Mouse (Mus musculus): ENCODE results near the gene Cntn1.
A peak's percentile ranks its signal among the peaks of the same experiment; 100 is the strongest.

The Cntn1 gene

DNA sequence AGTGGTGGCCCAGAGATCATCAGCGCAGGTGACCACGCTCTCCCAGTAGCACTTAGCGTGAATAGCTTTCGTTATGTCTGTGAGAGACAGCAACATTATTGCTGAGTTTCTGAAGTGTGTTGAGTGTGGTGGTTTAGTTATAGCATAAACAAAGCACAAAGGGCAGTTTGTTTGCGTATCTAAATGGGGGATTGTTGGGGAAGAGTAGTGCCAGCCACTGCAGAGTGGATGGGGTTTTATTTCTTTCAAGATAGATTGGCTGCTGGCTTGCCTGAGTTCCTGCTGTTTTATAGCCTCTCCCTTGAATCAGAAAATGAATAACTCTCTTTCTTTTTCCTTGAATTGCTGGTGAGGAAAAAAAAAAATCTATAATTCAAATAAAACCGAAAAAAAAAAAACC, 86.1 kb downstream of the Cntn1 start:
- DNase-seq (ENCODE audit: low spot score) = no peak

DNA sequence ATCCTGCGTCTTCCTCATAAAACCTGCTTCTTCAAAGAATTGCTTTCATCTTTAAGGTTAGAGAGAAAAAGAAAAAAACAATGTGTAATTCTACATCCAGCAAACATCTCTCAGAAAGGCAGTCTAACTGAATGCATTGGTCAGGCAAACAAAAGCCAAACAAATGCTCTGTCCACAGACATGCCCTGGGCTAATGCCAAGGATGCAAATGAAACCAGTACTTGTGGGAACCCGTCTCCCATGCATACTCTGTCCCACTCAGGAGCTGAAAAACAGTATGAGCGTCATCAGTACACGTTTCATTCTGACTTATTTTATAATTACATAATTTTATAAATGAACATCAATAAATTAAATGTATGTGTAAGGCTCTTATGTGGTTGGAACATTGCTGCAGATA, 91.0 kb downstream of the Cntn1 start:
- DNase-seq (ENCODE audit: low spot score) = no peak

DNA sequence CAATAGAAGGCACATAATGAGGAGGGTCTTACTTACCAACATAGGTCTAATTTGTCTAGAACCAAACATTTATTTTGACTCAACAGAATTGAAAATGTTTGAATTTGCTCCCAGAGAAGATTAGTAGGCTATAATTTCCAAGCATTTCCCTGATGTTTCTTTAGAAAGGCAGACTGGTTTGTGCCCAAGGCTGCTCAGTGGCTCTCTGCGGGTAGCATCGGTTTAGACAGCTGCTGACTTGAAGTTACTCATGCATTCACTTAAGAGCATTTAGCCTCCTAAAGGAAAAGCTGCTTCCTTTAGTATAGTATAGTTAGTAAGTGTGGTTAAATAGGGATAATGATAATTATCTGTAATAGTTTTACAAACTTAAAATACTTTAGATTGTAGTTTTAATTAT, 104.0 kb downstream of the Cntn1 start:
- no peak for DNase-seq (ENCODE audit: low spot score)

DNA sequence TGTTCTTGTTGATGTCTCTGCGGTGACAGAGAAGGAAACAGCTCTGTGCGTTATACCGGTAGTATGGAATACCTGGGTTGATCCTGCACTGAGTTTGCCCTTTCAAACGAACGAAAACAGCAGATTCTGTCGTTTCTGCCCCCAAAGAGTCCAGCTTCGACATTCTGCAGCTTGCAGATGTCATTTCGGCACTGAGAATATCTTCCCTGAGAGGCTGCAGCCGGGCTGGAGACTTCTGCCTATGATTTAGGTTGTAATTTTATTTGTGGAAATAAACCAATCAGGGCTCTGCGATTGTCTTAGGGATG, 109.8 kb downstream of the Cntn1 start:
- DNase-seq (ENCODE audit: low spot score) = no peak

DNA sequence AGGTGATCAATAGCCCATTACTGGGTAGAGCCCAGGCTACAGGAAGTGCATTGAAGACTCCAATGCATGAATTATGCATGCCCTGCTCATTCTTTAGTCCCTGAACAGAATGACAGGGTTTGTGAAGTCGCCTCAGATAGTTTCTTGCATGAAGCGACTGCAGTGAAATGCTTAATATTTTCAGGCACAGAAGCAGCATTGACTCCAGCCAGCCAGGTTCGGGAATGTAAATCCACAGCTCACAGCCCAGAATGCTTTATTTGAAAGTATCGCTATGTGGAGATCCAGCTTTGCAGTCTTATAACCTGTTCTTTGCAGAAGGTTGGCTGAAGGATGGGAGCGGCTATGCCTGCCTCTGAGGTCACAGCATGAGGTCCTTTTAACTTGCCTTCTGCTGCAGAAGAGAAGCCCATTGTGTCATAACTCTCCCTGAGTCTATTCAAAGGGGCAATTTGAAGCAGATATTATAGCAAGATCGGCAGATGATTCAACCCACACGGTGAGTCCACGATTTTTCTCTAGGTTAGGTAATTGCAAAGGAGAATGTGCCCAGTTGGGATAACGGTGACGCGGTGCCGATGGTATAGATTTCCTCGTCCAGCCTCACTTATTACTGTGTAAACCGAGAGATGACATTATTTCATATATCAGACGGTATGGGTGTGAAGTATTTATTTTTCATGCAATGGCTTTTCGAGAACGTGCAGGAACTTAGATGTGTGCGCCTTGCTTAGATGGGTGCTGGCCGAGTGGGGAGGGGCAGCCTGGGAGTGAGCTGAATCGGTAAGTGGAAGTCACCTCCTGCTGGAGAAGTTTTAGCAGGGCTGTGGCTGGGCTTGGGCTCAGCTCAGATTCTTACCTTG, 110.4 kb downstream of the Cntn1 start:
- DNase-seq (ENCODE audit: low spot score) = no peak

DNA sequence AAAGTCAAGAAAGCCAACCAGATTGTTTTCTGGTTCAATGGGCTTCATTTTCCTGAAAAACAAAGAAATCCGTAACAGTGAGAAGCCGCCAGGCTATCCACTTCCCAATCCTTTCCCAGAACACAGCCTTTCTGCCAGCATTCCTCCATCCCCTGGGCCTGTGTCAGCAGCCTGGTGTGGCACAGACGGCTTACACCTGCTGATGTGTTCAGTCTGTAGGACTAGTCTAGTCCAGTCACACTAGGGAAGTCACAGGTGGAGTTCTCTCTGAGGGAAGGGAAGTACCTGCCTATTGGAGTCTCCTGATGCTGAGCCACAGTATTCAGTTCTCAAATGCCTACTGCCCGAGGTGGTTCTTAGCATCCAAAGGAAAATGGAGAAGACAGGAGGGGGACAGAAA, 111.9 kb downstream of the Cntn1 start:
- DNase-seq (ENCODE audit: low spot score) = no peak

DNA sequence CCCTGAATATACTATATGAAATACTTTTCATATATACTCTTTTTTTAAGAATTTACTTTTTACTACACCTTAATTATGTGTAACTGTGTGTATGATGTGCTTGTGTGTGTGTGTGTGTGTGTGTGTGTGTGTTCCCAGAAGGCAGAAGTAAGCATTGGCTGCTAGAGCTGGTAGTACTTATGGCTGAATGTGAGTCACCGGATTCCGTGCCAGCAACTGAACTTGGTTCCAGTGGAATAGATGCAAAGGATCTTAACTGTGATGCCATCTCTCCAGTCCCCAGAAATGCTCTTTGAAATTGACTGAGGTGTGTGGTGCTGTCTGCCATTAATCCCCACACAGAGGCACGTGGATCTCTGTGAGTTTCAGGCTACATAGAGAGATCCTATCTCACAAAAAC, 113.2 kb downstream of the Cntn1 start:
- no peak for DNase-seq (ENCODE audit: low spot score)

DNA sequence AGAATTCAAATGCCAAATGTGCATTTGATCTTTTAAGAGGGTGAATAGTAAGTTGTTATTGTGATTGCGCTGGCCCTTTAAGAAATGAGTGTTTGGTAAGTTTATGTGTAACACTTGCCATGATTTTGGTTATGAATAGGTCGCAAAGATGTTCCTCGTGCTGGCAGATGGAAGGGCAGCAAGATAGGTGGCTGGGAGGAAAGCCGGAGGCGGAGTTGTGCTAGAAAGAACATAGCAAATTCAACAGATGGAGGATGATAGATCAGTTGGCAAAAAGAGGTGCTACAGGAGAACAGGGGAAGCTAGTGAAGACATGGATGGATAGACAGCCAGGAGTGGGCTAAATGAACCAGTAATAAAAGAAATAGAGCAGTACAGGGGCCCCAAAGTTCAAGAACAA, 115.3 kb downstream of the Cntn1 start:
- DNase-seq (ENCODE audit: low spot score) = no peak

DNA sequence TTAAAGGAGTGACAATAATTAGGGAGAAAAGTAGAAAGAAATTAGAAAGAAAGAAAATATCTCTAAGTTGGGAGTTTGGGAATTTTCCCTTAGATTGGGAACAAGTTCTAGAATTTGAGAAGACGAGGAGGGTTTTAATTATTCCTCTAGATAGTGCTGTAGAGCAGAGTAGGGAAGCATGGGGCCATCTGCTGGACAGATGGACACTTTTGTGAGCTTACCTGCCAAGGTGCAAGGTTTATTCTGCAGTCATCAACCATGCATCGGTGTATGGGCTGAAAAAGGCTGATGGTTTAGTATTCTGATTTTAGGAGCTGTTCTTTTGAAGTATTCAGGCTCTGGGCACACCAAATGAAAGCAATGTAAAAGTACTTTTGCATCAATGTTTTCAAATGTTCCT, 124.8 kb downstream of the Cntn1 start:
- no peak for DNase-seq (ENCODE audit: low spot score)

DNA sequence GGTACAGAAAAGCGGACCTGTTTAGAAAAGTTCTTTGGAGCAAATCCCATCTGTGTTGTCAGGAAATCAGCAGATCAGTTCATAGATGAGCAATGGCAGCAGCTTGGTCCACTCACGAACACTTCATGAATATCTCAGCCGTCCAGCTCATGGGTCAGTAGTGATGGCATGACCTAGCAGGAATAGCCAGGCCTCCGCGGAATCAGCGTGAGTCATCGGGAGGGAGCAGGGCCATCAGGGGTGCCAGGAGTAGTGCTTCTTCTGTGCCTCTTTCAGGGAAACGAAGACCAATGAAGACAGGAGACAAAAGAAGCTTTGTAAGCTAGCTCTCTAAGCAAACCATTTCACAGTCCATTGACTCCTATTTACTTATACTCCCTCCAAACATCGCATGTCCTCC, 126.4 kb downstream of the Cntn1 start:
- DNase-seq (ENCODE audit: low spot score) = no peak

DNA sequence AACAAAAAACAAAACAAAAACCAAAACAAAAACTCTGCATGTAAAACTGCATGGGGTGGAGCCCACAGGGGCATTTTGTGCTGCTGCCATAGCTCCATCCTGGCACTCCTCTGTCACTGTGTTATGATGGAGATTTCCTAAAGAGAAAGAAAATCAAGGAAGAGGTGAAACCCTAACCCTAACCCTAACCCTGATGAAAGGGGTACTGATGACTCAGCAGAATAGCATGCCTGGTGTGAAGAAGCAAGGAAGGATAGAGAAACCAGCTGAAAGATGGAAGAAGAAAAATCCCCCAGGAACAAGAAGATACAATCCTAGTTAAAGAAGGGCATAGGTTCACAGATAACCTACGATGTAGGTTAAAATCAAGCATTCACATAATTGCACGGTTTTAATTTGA, 134.5 kb downstream of the Cntn1 start:
- DNase-seq (ENCODE audit: low spot score) = no peak

DNA sequence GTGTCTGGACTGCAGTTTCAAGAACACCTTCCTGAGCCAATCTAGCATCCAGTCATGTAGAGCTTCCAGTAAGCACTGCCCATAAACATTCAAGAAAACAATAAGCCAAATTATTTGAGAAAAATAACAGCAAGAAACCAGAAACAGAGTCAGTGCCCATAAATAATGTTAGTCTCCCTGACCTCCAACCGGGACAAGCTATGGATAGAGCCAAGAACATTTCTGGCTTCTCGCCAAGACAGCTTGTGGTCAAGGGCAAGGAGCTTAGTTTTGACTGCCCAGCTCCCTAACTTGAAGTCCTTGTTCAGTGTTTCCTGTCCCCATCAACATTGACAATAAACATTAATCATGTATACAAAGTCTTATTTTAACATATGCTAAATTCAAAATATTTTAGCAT, 139.0 kb downstream of the Cntn1 start:
- DNase-seq (ENCODE audit: low spot score) = peak; percentile 8

DNA sequence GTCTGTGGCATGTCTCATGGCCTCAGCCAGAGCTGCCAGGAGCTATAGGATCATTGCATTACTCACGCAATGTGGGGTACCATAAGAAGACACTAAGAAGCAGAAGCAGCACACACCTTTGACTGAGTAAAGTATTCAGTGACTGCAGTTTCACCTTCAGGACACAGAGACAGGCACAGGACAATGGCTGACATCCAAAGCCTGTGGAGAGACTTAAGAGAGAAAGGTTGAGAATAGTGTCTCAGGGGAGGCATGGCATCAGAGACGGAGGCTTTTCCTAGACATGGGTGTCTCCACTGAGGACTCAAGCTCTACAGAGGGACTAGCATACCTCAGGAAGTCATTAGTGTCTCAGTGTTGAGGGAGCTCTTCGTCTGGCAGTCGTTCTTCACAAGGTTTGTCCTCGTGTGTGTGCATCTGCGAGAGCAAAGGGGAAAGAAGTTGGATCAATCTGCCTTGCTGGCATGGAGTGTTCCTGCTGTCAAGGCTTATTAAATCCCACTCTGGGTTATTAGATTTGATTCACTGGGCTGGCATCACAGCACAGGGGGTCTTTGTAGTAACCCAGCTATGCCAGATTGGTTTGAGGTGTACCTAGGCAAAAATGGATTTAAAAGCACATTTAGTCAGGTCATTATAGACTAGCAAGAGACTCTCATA, 149.5 kb downstream of the Cntn1 start:
- no peak for DNase-seq (ENCODE audit: low spot score)

DNA sequence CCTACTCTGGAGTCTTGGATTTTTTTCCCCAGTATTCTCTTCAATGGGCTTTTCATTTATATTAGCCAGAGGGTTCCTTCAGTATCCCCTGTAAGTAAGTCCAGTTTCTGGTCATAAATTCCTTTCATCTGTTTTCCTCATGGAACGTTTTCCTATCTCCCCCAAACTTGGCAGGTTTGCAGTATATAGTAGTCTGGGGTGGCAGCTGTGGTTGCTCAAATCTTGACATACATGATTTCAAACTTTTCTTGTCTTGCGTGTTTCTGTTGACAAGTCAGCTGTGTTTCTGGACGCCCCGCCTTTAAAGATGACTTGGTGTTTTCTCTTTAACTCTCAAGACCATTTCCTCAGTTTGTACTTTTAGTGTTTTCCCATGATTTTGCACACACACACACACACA, 155.7 kb downstream of the Cntn1 start:
- DNase-seq (ENCODE audit: low spot score) = no peak

DNA sequence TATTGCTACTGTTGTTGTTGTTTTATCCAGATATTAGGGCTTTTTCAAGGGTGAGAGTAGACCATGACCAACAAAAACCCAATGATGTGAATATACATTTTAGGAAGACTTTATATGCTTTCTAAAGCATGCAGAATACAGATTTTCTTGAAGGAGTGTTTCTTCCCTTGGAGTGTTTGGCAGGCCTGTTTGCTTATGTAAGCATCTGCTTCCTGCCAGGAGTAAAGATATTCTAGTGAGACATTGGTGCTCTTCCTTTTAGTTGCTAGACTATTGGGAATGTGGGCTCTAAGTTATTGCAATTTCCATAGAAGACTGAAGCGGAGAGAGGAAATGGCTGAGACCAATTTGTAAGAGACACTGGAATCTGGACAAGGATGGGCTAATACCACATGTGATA, 158.8 kb downstream of the Cntn1 start:
- no peak for DNase-seq (ENCODE audit: low spot score)

DNA sequence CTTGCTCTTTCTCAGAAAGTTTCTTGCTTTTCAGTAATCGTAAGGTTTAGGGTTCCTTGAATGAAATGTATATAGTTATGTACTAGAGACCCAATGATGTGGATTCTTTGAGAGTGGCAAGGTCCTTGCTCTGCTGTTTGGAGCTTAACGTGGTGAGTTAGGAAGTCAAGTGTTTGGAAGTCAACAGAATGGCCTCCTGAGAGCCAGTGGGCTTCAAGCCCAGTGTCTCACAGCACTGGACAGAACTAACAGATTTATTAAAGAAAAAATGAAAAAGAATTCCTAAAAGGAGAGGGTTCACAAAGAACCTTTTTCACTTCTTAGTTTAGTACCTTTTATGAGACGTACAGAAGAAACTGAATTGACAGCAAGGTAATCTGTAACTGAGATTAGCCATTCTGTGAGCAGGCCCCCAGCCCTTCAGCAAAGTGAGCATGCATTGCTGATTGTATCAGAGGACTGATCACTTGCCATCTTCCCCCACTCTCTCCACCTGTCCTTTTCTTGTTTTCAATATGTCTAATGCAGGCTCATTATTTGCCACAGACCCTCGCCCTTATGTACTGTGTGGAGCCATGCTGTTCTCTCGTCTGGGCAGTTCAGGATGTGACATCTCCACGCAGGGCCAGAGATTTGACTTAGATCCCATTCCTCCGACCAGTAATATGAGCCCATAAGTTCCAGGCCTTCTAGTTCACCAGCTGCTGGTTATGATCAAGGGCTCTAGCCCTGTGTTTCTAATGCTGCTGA, 159.7 kb downstream of the Cntn1 start:
- DNase-seq (ENCODE audit: low spot score) = no peak

DNA sequence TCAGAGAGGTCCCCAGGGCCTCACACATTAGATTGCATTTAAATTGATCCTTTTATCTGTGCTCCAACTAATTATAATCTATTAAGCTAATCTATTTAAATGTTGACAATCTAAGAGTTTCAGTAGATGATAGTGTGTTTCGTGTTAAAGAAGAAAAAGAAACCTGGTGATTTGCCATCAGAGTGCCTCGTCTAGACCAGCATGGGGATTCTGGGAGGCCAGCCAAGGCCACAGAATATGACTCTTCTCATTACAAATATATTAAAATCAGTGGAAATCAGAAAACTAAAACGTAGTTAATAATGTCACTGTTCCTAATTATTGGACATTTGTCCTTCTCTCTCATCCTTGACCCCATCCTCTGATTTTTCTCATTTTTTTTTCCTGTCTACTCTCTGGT, 164.9 kb downstream of the Cntn1 start:
- DNase-seq (ENCODE audit: low spot score) = no peak

DNA sequence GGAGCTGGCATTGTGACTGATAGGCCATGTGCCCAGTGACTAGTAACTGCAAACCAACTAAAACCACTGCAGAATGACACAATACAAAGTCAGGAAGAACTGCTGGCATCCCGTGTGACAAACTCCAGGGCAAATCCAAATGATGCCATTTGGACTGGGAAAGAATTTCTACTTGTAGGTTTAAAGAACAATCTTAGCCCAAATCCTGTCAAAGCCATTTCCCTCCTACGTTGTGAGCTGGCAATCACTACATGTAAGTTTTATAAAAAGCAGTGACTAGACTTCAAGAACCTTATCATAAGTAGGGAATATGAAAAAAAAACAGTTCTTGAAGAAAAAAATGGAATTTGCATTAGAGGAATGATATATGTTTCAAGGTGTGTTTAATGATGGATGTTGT, 170.5 kb downstream of the Cntn1 start:
- DNase-seq (ENCODE audit: low spot score) = no peak

DNA sequence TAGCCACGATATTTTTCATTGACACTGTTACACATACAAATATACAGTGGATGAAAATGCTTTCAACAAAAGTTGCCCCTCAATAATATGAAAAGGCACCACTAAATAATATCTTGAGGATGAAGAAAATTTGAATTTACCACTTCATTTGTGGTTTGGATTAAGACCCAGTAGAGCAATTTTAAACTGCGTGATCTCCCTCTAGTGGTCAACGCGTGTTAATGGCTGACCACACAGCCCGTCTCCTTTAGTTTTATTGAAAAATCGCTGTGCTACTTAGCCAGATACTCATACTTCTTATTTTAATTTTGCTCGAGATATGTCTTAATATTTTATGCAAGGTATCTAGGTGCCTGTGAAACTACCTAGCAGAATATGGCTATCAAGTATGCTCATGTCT, 180.4 kb downstream of the Cntn1 start:
- DNase-seq (ENCODE audit: low spot score) = no peak

DNA sequence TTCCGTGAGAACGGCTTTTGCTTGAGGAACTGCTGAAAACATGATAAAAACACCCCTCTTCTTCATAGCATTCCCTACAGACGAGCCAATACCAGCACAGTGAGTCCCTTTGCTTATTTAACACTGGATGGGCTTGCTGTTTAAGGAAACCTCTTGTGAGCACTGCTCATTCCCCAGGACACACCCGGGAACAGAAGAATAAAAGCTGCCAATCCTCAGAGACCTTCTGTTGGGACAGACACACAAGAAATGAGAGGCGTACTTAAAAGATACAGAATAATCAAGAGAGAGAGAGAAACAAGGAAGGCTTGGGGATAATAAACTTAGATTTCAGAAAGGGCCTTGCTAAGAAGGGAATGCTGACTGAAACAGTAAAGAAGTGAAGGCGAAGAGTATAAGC, 184.9 kb downstream of the Cntn1 start:
- DNase-seq (ENCODE audit: low spot score) = no peak

DNA sequence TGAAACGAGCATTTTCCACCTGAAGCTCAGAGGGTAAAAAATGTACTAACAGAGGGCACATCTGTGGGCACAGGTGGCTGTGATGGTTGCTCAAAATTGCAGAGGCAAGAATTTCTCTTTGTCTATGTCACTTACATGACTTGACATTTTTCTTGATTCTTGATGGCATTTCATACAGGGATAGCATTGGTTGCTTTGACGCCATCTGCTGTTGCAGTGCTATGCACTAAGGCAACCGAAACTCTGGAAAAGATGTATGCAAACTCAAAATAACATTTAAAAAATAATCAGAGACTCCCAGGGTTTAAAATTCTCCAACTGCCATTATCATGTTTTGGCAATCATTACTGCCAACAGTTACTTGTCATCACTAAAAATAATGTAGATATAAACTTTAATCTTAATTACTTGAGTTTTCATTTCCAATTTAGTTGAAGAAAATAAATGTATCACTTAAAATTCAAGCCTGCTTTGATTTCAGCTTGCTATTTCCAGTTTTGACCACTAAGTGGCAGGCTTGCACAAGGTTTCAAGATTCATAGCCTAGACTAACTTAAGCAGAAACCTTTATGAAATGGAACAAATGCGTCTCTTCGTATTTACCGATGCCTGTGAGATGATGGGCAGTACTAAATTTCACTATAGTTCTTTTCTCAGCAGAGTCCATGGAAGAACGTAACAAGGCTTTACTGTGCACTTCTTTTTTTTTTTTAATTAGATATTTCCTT, 214.2 kb downstream of the Cntn1 start:
- no peak for DNase-seq (ENCODE audit: low spot score)

DNA sequence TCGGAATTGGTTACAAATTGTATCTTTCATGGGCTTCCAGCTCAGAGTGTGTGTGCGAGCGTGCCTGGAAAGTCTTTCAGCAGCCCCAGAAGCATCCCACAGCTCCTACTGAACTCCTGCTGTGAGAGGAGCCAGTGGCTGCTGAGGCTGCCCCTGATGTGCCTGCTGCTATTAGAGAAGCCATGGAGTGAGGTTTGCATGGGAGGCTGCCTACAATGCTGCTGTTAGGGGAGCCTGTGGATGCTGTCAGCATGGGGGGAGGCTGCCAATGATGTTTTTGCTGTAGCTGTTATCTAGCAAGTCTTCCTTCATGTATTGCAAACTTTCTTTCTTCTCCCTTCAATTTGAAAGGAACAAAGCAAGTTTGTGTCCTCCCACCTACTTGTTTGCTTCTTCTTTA, 217.4 kb downstream of the Cntn1 start:
- DNase-seq (ENCODE audit: low spot score) = no peak

All from ovary, postnatal 36 days (tissue).